Mouse (Mus musculus) heart, embryonic 11.5 days (tissue): Measurements from ENCODE around the gene Krba1. TPM values are rescaled to one million over a fixed set of nuclear protein-coding genes. Genes with fewer than 3 reads are reported as not detected.

Source experiments
- ATAC-seq: fragments of 200-750 bp; cut with Nextera tagmentation; replicated peaks from 2 replicates; pipeline ENCODE4 v1.8.0; 2017; ENCODE audit warnings: moderate library complexity; ENCODE audit not compliant: insufficient number of reproducible peaks, low FRiP score, low TSS enrichment
- H3K27ac ChIP-seq: fragments of 300-500 bp; sonication (generic); 2 replicates; pipeline ENCODE4 v1.5.1; 2014; ENCODE audit warnings: mild to moderate bottlenecking, low read depth, low read length
- H3K27me3 ChIP-seq: fragments of 300-500 bp; sonication (generic); 2 replicates; pipeline ENCODE4 v1.6.1; 2014; ENCODE audit warnings: mild to moderate bottlenecking, low read length, mixed read lengths; ENCODE audit not compliant: control insufficient read depth, insufficient read depth
- H3K36me3 ChIP-seq: fragments of 300-500 bp; sonication (generic); 2 replicates; pipeline ENCODE4 v1.6.1; 2014; ENCODE audit warnings: mild to moderate bottlenecking, low read length, moderate library complexity, mixed read lengths; ENCODE audit not compliant: control insufficient read depth, insufficient read depth
- H3K4me1 ChIP-seq: fragments of 300-500 bp; sonication (generic); 2 replicates; pipeline ENCODE4 v1.6.1; 2014; ENCODE audit warnings: low read length; ENCODE audit not compliant: control insufficient read depth, insufficient read depth
- H3K4me2 ChIP-seq: fragments of 300-500 bp; sonication (generic); 2 replicates; pipeline ENCODE4 v1.6.1; 2014; ENCODE audit warnings: mild to moderate bottlenecking, moderate library complexity
- H3K4me3 ChIP-seq: fragments of 300-500 bp; sonication (generic); 2 replicates; pipeline ENCODE4 v1.5.1; 2014; ENCODE audit warnings: low read depth, low read length
- H3K9ac ChIP-seq: fragments of 300-500 bp; sonication (generic); 2 replicates; pipeline ENCODE4 v1.6.1; 2014; ENCODE audit warnings: mild to moderate bottlenecking, low read depth, low read length, moderate library complexity
- H3K9me3 ChIP-seq: fragments of 300-500 bp; sonication (generic); replicated peaks from 2 replicates; pipeline ENCODE4 v1.6.1; 2016; ENCODE audit warnings: low read length; ENCODE audit not compliant: control insufficient read depth
- WGBS: fragments of 180-500 bp; shearing (Covaris S2); extraction: QIAGEN DNeasy Blood & Tissue Kit; methylation state at CpG from one replicate; pipeline ENCODE4 v1.1.7; 2014; ENCODE audit not compliant: insufficient replicate concordance; 5-methylcytosine and 5-hydroxymethylcytosine counted together
- polyA plus RNA-seq: library from polyadenylated mRNA; unstranded; fragments of >200 nt; fragmentation: Nextera tagmentation; extraction: Ambion mirVana; gene quantifications from 2 replicates; pipeline ENCODE4 v1.2.1, GENCODE M21; 2014

Gene Krba1
- polyA plus RNA-seq, 1 experiment from 2014 or later, result 14.7 TPM

- Histone ChIP-seq H3K27me3 (no peaks in the 10 kb centered on the region), H3K4me1 (no peaks in the 10 kb centered on the region), H3K9ac (no peak overlapping the region), H3K36me3 (peaks cover 47% of the 10 kb centered on the region), H3K27ac (no peak overlapping the region), H3K4me3 (no peak overlapping the region), H3K4me2 (no peak overlapping the region), H3K9me3 (no peaks in the 10 kb centered on the region)
- ATAC-seq, result no peak
- WGBS, result 68% methylated on average over 1 of the region's 1 CpGs
Measured at GRCm38 (mm10) chr6:48414886-48415285, 19.5 kb downstream of the Krba1 start.

- Histone ChIP-seq H3K36me3 (peaks cover 45% of the 10 kb centered on the region), H3K9ac (no peak overlapping the region), H3K4me1 (no peaks in the 10 kb centered on the region), H3K27me3 (no peaks in the 10 kb centered on the region), H3K9me3 (no peaks in the 10 kb centered on the region), H3K4me2 (no peak overlapping the region), H3K4me3 (no peak overlapping the region), H3K27ac (no peak overlapping the region)
- no peak for ATAC-seq
- 93% methylated on average over 7 of the region's 7 CpGs for WGBS
Measured at GRCm38 (mm10) chr6:48415636-48416035, 20.2 kb downstream of the Krba1 start.

- H3K9ac ChIP-seq, result no peak overlapping the region
- no peaks in the 10 kb centered on the region for H3K27me3 ChIP-seq
- no peaks in the 10 kb centered on the region for H3K9me3 ChIP-seq
- H3K36me3 ChIP-seq, result peaks cover 45% of the 10 kb centered on the region
- WGBS, result 78% methylated on average over 2 of the region's 2 CpGs
- no peaks in the 10 kb centered on the region for H3K4me1 ChIP-seq
- no peak for ATAC-seq
- no peak overlapping the region for H3K4me3 ChIP-seq
- H3K27ac ChIP-seq, result no peak overlapping the region
- H3K4me2 ChIP-seq, result no peak overlapping the region
Measured at GRCm38 (mm10) chr6:48416486-48416885, 21.1 kb downstream of the Krba1 start.

GRCm38 (mm10) chr6:48420647-48421046, 25.3 kb downstream of the Krba1 start:
- Histone ChIP-seq H3K27me3 (no peaks in the 10 kb centered on the region), H3K4me3 (no peak overlapping the region), H3K9ac (no peak overlapping the region), H3K4me2 (no peak overlapping the region), H3K4me1 (no peaks in the 10 kb centered on the region), H3K27ac (no peak overlapping the region), H3K36me3 (peaks cover 16% of the 10 kb centered on the region; the same call in 1 of the 2 replicates), H3K9me3 (no peaks in the 10 kb centered on the region)
- WGBS, result 11% methylated on average over 2 of the region's 2 CpGs
- ATAC-seq, result no peak

GRCm38 (mm10) chr6:48423336-48423735, 27.9 kb downstream of the Krba1 start:
- Histone ChIP-seq H3K4me1 (no peaks in the 10 kb centered on the region), H3K9me3 (no peaks in the 10 kb centered on the region), H3K36me3 (peaks cover 3% of the 10 kb centered on the region; the same call in 1 of the 2 replicates), H3K27ac (no peak overlapping the region), H3K9ac (no peak overlapping the region), H3K27me3 (no peaks in the 10 kb centered on the region; the same call in 1 of the 2 replicates), H3K4me2 (no peak overlapping the region), H3K4me3 (no peak overlapping the region)
- ATAC-seq, result no peak
- WGBS, result 65% methylated on average over 3 of the region's 3 CpGs

- Histone ChIP-seq H3K9me3 (no peaks in the 10 kb centered on the region), H3K4me3 (no peak overlapping the region), H3K27ac (no peak overlapping the region), H3K4me1 (no peaks in the 10 kb centered on the region), H3K27me3 (no peaks in the 10 kb centered on the region; the same call in 1 of the 2 replicates), H3K4me2 (no peak overlapping the region), H3K36me3 (no peaks in the 10 kb centered on the region), H3K9ac (no peak overlapping the region)
- ATAC-seq, result no peak
- 65% methylated on average over 5 of the region's 5 CpGs for WGBS
Measured at GRCm38 (mm10) chr6:48424074-48424473, 28.7 kb downstream of the Krba1 start.

GRCm38 (mm10) chr6:48426956-48427355, 31.6 kb downstream of the Krba1 start:
- H3K27me3 ChIP-seq, result no peaks in the 10 kb centered on the region; the same call in 1 of the 2 replicates
- H3K4me1 ChIP-seq, result no peaks in the 10 kb centered on the region
- H3K27ac ChIP-seq, result no peak overlapping the region
- 68% methylated on average over 5 of the region's 5 CpGs for WGBS
- H3K4me3 ChIP-seq, result no peak overlapping the region
- no peaks in the 10 kb centered on the region for H3K36me3 ChIP-seq
- no peak for ATAC-seq
- H3K9ac ChIP-seq, result no peak overlapping the region
- H3K9me3 ChIP-seq, result no peaks in the 10 kb centered on the region
- no peak overlapping the region for H3K4me2 ChIP-seq

GRCm38 (mm10) chr6:48428769-48429557, 33.6 kb downstream of the Krba1 start:
- no peaks in the 10 kb centered on the region for H3K36me3 ChIP-seq
- no peak overlapping the region for H3K4me2 ChIP-seq
- peaks cover 9% of the 10 kb centered on the region for H3K4me1 ChIP-seq
- H3K27ac ChIP-seq, result no peak overlapping the region
- no peaks in the 10 kb centered on the region for H3K9me3 ChIP-seq
- no peak overlapping the region for H3K4me3 ChIP-seq
- 63% methylated on average over 4 of the region's 4 CpGs for WGBS
- no peak overlapping the region for H3K9ac ChIP-seq
- H3K27me3 ChIP-seq, result no peaks in the 10 kb centered on the region; the same call in 1 of the 2 replicates
- no peak for ATAC-seq

GRCm38 (mm10) chr6:48430748-48431147, 35.4 kb downstream of the Krba1 start:
- Histone ChIP-seq H3K4me3 (no peak overlapping the region), H3K9me3 (no peaks in the 10 kb centered on the region), H3K4me1 (peaks cover 9% of the 10 kb centered on the region), H3K9ac (no peak overlapping the region), H3K27ac (no peak overlapping the region), H3K36me3 (no peaks in the 10 kb centered on the region), H3K4me2 (no peak overlapping the region), H3K27me3 (no peaks in the 10 kb centered on the region; the same call in 1 of the 2 replicates)
- ATAC-seq, result no peak
- WGBS, result 67% methylated on average over 5 of the region's 5 CpGs
